Mouse (Mus musculus): ENCODE data around the gene Steap2. TPM values are rescaled to one million over a fixed set of nuclear protein-coding genes. Genes with fewer than 3 reads are reported as not detected.

The Steap2 gene
- total and polyA plus RNA-seq, 3 experiments: 0.44 to 1.00 (median 0.52) TPM

DNA sequence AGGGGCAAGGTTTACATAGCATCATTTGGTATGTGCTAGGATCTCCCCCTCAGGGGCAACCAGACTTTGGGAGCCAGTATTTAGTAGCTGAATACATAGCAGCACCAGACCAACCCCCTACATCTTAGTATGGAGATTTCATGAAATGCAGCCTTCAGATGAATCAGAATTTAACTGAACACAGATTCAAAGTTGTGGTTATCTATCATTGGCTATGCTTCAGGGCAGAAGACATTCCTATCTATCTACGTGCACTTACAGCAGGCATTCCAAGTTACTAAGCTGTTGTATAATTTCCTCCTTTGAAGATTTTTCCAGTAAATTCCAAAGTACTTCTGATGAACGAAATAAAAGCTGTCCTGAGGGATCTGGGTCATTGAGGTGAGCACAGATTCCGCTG is 68.9 kb downstream of the Steap2 start:
- Histone ChIP-seq H3K9ac (ENCODE audit: low read depth, low read length) (no peak overlapping the region), H3K4me3 (no peak overlapping the region), H3K79me2 (replicated peaks; ENCODE audit: control insufficient read depth, insufficient read depth, low read length) (no peaks in the 10 kb centered on the region), H3K27ac (no peak overlapping the region), H3K4me1 (ENCODE audit: control insufficient read depth, insufficient read depth, low read length) (no peaks in the 10 kb centered on the region), H3K36me3 (ENCODE audit: control insufficient read depth, insufficient read depth, low read length) (no peaks in the 10 kb centered on the region), H3K27me3 (ENCODE audit: control insufficient read depth, insufficient read depth, low read length) (no peaks in the 10 kb centered on the region)
- intact Hi-C loops (cut with DNase I): no loop called here
- no peak for DNase-seq
- no peak for TF ChIP-seq POLR2A (IDR thresholded peaks at IDR 0.05; ENCODE audit: insufficient read depth, low read depth, low read length)
- TF ChIP-seq EP300 (IDR thresholded peaks at IDR 0.05; ENCODE audit: insufficient read depth, low read depth, low read length): no peak
- no peak for TF ChIP-seq CTCF (IDR thresholded peaks at IDR 0.05)
- 66% methylated on average over 3 of the region's 3 CpGs for WGBS

DNA sequence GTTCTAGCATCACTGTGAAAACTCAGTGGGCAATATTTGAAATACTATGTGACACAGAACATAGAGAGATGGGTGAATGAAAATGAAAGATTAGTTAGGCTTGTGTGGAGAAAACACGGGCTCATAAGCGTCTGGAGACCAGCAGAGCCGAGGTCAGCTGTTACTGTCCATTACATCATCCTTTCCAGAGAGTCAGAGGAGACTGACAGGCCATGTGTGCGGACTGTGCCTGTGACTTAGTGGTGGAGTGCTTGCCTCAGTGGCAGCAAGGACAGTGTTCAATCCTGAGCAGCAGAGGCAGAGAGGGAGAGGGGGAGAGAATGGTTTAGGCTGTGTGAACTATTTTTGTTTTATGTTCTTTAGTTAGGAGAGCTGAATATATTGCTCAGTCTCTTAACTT is 76.0 kb downstream of the Steap2 start:
- no peaks in the 10 kb centered on the region for H3K4me1 ChIP-seq (ENCODE audit: control insufficient read depth, insufficient read depth, low read length)
- intact Hi-C loops (cut with DNase I): no loop called here
- WGBS: 24% methylated on average over 4 of the region's 4 CpGs
- H3K36me3 ChIP-seq (ENCODE audit: control insufficient read depth, insufficient read depth, low read length): no peaks in the 10 kb centered on the region
- H3K4me3 ChIP-seq: no peak overlapping the region
- TF ChIP-seq EP300 (IDR thresholded peaks at IDR 0.05; ENCODE audit: insufficient read depth, low read depth, low read length): no peak
- no peak for TF ChIP-seq CTCF (IDR thresholded peaks at IDR 0.05)
- TF ChIP-seq POLR2A (IDR thresholded peaks at IDR 0.05; ENCODE audit: insufficient read depth, low read depth, low read length): no peak
- H3K27ac ChIP-seq: no peak overlapping the region
- H3K79me2 ChIP-seq (replicated peaks; ENCODE audit: control insufficient read depth, insufficient read depth, low read length): no peaks in the 10 kb centered on the region
- DNase-seq: no peak
- H3K9ac ChIP-seq (ENCODE audit: low read depth, low read length): no peak overlapping the region
- H3K27me3 ChIP-seq (ENCODE audit: control insufficient read depth, insufficient read depth, low read length): no peaks in the 10 kb centered on the region

Other genes with a start within 250 kb of the Steap2 start
- not detected for gene 1700015F17Rik, start 215.4 kb downstream of the Steap2 start, total RNA-seq (2021)
- gene 1700015F17Rik, start 215.4 kb downstream of the Steap2 start, polyA plus RNA-seq (2012; rRNA removed): not detected in 2 replicates
- gene Cldn12, start 179.6 kb downstream of the Steap2 start, total RNA-seq (2021): 10 to 100 TPM; 15.6 to 23.4 TPM
- gene Cldn12, start 179.6 kb downstream of the Steap2 start, polyA plus RNA-seq (2012; rRNA removed): 14.6 and 29.8 TPM in 2 replicates
- gene Gtpbp10, start 135.0 kb downstream of the Steap2 start, total RNA-seq (2021): 10 to 100 TPM in 1 of 2 experiments, 1 to 10 TPM in 1; 9.6 to 11.4 TPM
- gene Gtpbp10, start 135.0 kb downstream of the Steap2 start, polyA plus RNA-seq (2012; rRNA removed): 4.3 and 9.8 TPM in 2 replicates
- gene Gm8773, start 120.8 kb downstream of the Steap2 start, total RNA-seq (2021): not detected
- gene Gm8773, start 120.8 kb downstream of the Steap2 start, polyA plus RNA-seq (2012; rRNA removed): 0.08 TPM in 1 of 2 replicates, not detected in the other
- gene Cfap69, start 30.3 kb downstream of the Steap2 start, total RNA-seq (2021): under 1 TPM; 0.37 to 0.89 TPM
- gene Cfap69, start 30.3 kb downstream of the Steap2 start, polyA plus RNA-seq (2012; rRNA removed): 0.49 and 0.50 TPM in 2 replicates
- not detected for gene Steap1, start 54.7 kb upstream of the Steap2 start, total RNA-seq (2021)
- gene Steap1, start 54.7 kb upstream of the Steap2 start, polyA plus RNA-seq (2012; rRNA removed): 0.33 TPM in 1 of 2 replicates, not detected in the other